Mouse (Mus musculus): ENCODE measurements around the gene Eno2. TPM values are rescaled to one million over a fixed set of nuclear protein-coding genes. Genes with fewer than 3 reads are reported as not detected.

Eno2 gene
- polyA plus RNA-seq, 1 experiment from 2014 or later, result 3.5 TPM

DNA sequence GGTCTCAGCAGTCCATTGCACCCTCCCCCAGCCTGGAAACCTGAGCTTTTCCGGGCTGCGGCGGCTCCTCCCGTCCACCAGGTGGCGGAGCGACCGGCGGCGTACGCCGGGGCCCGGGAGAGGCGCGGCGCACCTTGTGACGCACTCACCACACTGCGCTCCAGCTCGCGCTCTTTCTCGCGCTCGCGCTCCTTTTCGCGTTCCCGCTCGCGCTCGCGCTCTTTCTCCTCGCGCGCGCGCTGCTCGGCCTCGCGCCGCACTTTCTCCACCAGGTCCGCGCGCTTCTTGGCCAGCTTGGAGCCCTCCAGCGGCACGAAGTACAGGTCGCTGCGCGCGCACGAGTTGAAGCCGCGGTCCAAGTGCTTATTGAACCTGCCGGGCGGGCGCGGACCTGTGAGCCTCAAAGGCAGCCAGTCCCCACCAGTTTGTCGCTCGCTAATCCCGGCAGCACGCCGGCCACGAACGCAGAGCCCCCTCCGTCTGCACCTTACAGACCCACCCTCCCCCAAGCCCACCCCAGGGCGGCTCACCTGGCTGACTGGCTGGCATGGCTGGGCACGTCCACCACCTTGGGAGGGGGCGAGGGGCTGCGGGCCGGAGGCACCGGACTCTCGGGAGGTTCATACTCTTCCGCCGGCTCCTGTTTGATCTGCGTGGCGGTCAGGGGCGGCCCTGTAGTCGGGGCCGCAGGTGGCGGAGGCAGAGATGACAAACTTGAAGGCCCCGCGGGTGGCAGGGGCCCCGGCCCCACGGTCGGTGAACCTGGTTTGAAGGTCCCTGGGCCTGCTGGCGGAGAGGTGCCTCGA lies 23.8 kb downstream of the Eno2 start:
- peak overlapping the region; percentile 58 for H3K4me3 ChIP-seq (ENCODE audit: low read length)
- peaks cover 32% of the 10 kb centered on the region for H3K36me3 ChIP-seq (ENCODE audit: control insufficient read depth, insufficient read depth, low read length)
- WGBS, result 2% methylated on average over 85 of the region's 85 CpGs
- ATAC-seq (ENCODE audit: low read depth), result peak; percentile 77
- H3K27me3 ChIP-seq (ENCODE audit: control insufficient read depth, insufficient read depth, low read depth, low read length), result no peaks in the 10 kb centered on the region
- peak overlapping the region; percentile 84 for H3K9ac ChIP-seq (ENCODE audit: low read length)
- no peaks in the 10 kb centered on the region for H3K9me3 ChIP-seq (ENCODE audit: control insufficient read depth, low read length)
- peak overlapping the region; percentile 97 for H3K4me2 ChIP-seq (ENCODE audit: low read depth, low read length)
- peaks cover 23% of the 10 kb centered on the region for H3K4me1 ChIP-seq (replicated peaks; ENCODE audit: control insufficient read depth, insufficient read depth, low read length)
- H3K27ac ChIP-seq (ENCODE audit: low read length), result peak overlapping the region; percentile 81

DNA sequence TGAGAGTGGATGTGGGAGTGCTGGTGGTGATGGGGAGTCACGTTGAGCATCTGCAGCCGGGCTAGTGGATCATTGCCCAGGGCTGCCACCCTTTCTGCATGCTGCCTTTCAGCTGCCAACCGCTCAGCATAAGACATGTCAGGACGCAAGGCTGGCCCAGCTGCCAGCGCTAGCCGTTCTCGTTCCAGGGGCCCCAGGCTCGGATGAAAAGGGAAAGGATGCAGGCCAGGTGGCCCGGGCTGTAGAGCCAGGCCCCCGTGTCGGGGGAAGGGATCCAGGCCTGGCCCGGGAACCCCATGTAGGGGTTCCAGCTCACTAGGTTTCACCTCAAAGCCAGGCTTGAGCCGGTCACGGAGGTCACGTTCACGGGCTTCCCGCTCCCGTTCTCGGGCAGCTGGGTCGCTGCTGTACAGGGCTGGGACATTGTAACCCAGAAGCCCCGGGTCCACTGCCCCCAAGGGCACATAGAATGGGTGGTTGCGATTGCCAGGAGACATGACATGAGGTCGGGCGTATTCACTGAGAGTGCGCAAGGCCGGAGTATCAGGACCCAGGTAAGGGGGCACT lies 24.6 kb downstream of the Eno2 start:
- H3K9me3 ChIP-seq (ENCODE audit: control insufficient read depth, low read length), result no peaks in the 10 kb centered on the region
- peak overlapping the region; percentile 58 for H3K4me3 ChIP-seq (ENCODE audit: low read length)
- peaks cover 32% of the 10 kb centered on the region for H3K36me3 ChIP-seq (ENCODE audit: control insufficient read depth, insufficient read depth, low read length)
- H3K9ac ChIP-seq (ENCODE audit: low read length), result peak overlapping the region; percentile 84
- 74% methylated on average over 26 of the region's 26 CpGs for WGBS
- H3K4me2 ChIP-seq (ENCODE audit: low read depth, low read length), result peak overlapping the region; percentile 97
- H3K27me3 ChIP-seq (ENCODE audit: control insufficient read depth, insufficient read depth, low read depth, low read length), result no peaks in the 10 kb centered on the region
- H3K4me1 ChIP-seq (replicated peaks; ENCODE audit: control insufficient read depth, insufficient read depth, low read length), result peaks cover 26% of the 10 kb centered on the region
- ATAC-seq (ENCODE audit: low read depth), result no peak
- peak overlapping the region; percentile 58 for H3K27ac ChIP-seq (ENCODE audit: low read length)

DNA sequence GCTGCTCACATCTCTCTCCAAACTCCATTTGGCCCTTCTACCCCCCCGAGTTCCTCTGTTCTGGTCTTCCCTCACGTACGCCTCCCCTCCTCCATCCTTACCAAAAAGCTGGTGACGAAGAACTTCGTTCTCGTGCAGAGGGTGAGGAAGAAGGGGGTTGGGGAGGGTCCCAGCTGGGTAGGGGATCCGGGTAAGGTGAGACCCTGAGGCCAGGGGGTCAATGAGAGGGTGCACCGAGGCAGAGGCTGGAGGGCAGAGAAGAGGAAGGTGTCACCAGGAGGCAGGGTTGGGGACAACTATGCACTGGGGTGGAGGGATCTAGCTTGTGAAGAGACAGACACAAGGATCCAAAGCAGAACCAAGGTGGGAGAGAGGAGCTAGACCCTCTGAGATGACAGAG lies 25.8 kb downstream of the Eno2 start:
- Histone ChIP-seq H3K4me2 (ENCODE audit: low read depth, low read length) (no peak overlapping the region), H3K27me3 (ENCODE audit: control insufficient read depth, insufficient read depth, low read depth, low read length) (no peaks in the 10 kb centered on the region), H3K27ac (ENCODE audit: low read length) (no peak overlapping the region), H3K9ac (ENCODE audit: low read length) (no peak overlapping the region), H3K9me3 (ENCODE audit: control insufficient read depth, low read length) (no peaks in the 10 kb centered on the region), H3K4me3 (ENCODE audit: low read length) (no peak overlapping the region), H3K36me3 (ENCODE audit: control insufficient read depth, insufficient read depth, low read length) (peaks cover 26% of the 10 kb centered on the region), H3K4me1 (replicated peaks; ENCODE audit: control insufficient read depth, insufficient read depth, low read length) (peaks cover 34% of the 10 kb centered on the region)
- WGBS, result 82% methylated on average over 8 of the region's 8 CpGs
- ATAC-seq (ENCODE audit: low read depth), result no peak

GRCm38 (mm10) chr6:124742839-124743514 lies 26.5 kb downstream of the Eno2 start:
- Histone ChIP-seq H3K27me3 (ENCODE audit: control insufficient read depth, insufficient read depth, low read depth, low read length) (no peaks in the 10 kb centered on the region), H3K4me3 (ENCODE audit: low read length) (no peak overlapping the region), H3K27ac (ENCODE audit: low read length) (no peak overlapping the region), H3K9me3 (ENCODE audit: control insufficient read depth, low read length) (no peaks in the 10 kb centered on the region), H3K9ac (ENCODE audit: low read length) (0 out of 2 replicates have a peak overlapping the region, but pooled peaks have one; percentile 2), H3K4me1 (replicated peaks; ENCODE audit: control insufficient read depth, insufficient read depth, low read length) (peaks cover 36% of the 10 kb centered on the region), H3K36me3 (ENCODE audit: control insufficient read depth, insufficient read depth, low read length) (peaks cover 22% of the 10 kb centered on the region), H3K4me2 (ENCODE audit: low read depth, low read length) (no peak overlapping the region)
- whole genome bisulfite sequencing, result 85% methylated on average over 15 of the region's 15 CpGs
- ATAC-seq (ENCODE audit: low read depth), result no peak

- H3K36me3 ChIP-seq (ENCODE audit: control insufficient read depth, insufficient read depth, low read length), result peaks cover 18% of the 10 kb centered on the region
- no peaks in the 10 kb centered on the region for H3K9me3 ChIP-seq (ENCODE audit: control insufficient read depth, low read length)
- peak overlapping the region; percentile 82 for H3K4me2 ChIP-seq (ENCODE audit: low read depth, low read length)
- ATAC-seq (ENCODE audit: low read depth), result no peak
- no peaks in the 10 kb centered on the region for H3K27me3 ChIP-seq (ENCODE audit: control insufficient read depth, insufficient read depth, low read depth, low read length)
- H3K4me1 ChIP-seq (replicated peaks; ENCODE audit: control insufficient read depth, insufficient read depth, low read length), result peaks cover 39% of the 10 kb centered on the region
- H3K4me3 ChIP-seq (ENCODE audit: low read length), result peak overlapping the region; percentile 69
- H3K27ac ChIP-seq (ENCODE audit: low read length), result peak overlapping the region; percentile 100
- H3K9ac ChIP-seq (ENCODE audit: low read length), result peak overlapping the region; percentile 84
- WGBS, result 73% methylated on average over 3 of the region's 3 CpGs
Measured at GRCm38 (mm10) chr6:124741842-124742241, 27.6 kb downstream of the Eno2 start.

DNA sequence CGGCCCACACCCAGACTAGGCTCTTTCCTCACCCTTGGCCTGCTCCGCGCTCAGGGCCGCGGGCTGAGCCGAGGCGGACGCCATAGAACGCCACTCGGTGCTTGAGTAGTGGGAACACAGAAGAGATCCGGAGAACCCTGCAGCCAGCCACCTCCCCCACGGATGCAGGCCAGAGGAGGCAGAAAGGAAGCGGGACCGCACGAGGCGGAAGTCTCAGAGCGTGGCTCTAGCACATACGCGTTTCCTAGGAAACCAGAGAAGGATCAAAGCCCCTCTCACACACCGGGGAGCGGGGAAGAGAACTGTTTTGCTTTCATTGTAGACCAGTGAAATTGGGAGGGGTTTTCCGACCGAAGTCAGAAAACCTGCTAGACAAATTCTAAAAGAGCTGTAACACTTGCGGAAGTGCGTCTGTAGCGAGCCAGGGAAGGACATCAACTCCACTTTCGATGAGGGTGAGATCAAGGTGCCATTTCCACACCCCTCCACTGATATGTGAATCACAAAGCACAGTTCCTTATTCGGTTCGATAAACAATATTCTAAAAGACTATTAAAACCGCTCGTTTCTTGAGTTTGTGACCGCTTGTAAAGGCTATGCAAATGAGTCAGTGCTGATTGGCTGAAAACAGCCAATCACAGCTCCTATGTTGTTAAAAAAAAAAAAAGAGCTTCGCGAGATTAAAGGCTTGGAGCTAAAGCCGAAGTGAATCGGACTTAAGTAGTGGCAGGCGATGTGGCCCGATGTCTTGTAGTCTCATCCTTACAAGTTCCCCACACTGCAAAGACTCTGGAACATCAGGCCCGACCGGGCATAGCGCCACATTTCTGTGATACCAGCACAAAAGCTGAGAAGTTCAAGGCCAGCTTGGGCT lies 28.3 kb downstream of the Eno2 start, which contains the start of gene Grcc10:
Gene Grcc10, minus strand, starts transcription at position 487 of the 874 bp plus-strand sequence.
- Histone ChIP-seq H3K27ac (ENCODE audit: low read length) (peak within 1 kb of the TSS; percentile 100), H3K9ac (ENCODE audit: low read length) (peak within 1 kb of the TSS; percentile 84), H3K4me3 (ENCODE audit: low read length) (peak within 1 kb of the TSS; percentile 69), H3K36me3 (ENCODE audit: control insufficient read depth, insufficient read depth, low read length) (peaks cover 18% of the 10 kb centered on the region), H3K4me1 (replicated peaks; ENCODE audit: control insufficient read depth, insufficient read depth, low read length) (peaks cover 32% of the 10 kb centered on the region), H3K4me2 (ENCODE audit: low read depth, low read length) (peak within 1 kb of the TSS; percentile 82), H3K9me3 (ENCODE audit: control insufficient read depth, low read length) (no peaks in the 10 kb centered on the region), H3K27me3 (ENCODE audit: control insufficient read depth, insufficient read depth, low read depth, low read length) (no peaks in the 10 kb centered on the region)
- peak; percentile 84 for ATAC-seq (ENCODE audit: low read depth)
- under 1% methylated on average over 41 of the region's 41 CpGs for WGBS

DNA sequence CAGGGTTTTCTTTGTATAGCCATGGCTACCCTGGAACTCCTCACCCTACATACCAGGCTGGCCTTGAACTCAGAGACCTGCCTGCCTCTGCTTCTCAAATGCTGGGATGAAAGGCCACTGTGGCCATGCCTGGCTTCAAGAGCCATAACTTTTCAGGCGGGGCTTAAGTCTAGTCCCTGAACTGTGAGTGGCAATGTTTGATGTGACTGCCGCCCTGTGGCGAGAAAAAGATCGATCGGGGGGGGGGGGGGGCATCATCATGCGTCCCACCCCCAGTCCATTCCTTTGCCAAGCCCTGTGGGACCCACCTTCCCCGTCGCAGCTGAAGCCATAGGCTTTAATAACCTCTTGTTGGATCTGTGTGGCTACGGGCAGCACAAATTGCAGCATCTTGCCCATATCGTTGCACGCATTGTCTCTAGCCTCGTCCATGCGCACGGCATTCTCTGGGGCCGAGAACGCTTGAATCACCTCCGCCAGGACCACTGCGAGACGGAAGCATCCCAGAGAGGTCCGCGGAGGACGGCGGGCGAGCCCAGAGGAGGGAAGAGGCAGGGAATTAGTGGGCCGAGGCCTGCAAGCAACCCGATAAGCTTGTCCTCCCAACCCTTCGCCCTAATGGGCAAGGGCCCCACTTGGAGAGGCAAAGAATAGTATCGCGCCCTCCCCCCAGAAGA lies 29.1 kb downstream of the Eno2 start:
- Histone ChIP-seq H3K27me3 (ENCODE audit: control insufficient read depth, insufficient read depth, low read depth, low read length) (no peaks in the 10 kb centered on the region), H3K9ac (ENCODE audit: low read length) (peak overlapping the region; percentile 84), H3K9me3 (ENCODE audit: control insufficient read depth, low read length) (no peaks in the 10 kb centered on the region), H3K4me2 (ENCODE audit: low read depth, low read length) (peak overlapping the region; percentile 82), H3K4me3 (ENCODE audit: low read length) (peak overlapping the region; percentile 69), H3K4me1 (replicated peaks; ENCODE audit: control insufficient read depth, insufficient read depth, low read length) (peaks cover 28% of the 10 kb centered on the region), H3K36me3 (ENCODE audit: control insufficient read depth, insufficient read depth, low read length) (peaks cover 18% of the 10 kb centered on the region), H3K27ac (ENCODE audit: low read length) (peak overlapping the region; percentile 100)
- ATAC-seq (ENCODE audit: low read depth), result peak; percentile 15
- WGBS, result under 1% methylated on average over 29 of the region's 29 CpGs

- H3K4me2 ChIP-seq (ENCODE audit: low read depth, low read length), result no peak overlapping the region; the same call in 1 of the 2 replicates
- WGBS, result 84% methylated on average over 10 of the region's 10 CpGs
- no peak overlapping the region for H3K4me3 ChIP-seq (ENCODE audit: low read length)
Measured at GRCm38 (mm10) chr6:124739231-124739796, 30.2 kb downstream of the Eno2 start.

More at GRCm38 (mm10) chr6:124739231-124739796, 30.2 kb downstream of the Eno2 start:
- peak overlapping the region; percentile 47 for H3K9ac ChIP-seq (ENCODE audit: low read length)
- H3K9me3 ChIP-seq (ENCODE audit: control insufficient read depth, low read length), result no peaks in the 10 kb centered on the region
- no peaks in the 10 kb centered on the region for H3K27me3 ChIP-seq (ENCODE audit: control insufficient read depth, insufficient read depth, low read depth, low read length)
- peaks cover 9% of the 10 kb centered on the region for H3K36me3 ChIP-seq (ENCODE audit: control insufficient read depth, insufficient read depth, low read length)
- peaks cover 24% of the 10 kb centered on the region for H3K4me1 ChIP-seq (replicated peaks; ENCODE audit: control insufficient read depth, insufficient read depth, low read length)
- no peak for ATAC-seq (ENCODE audit: low read depth)
- H3K27ac ChIP-seq (ENCODE audit: low read length), result peak overlapping the region; percentile 78
